ENCODE assay signal across 8 mouse cellular contexts in genomic region chr7:82869231-82870147, GRCm38 (mm10). TPM values are rescaled to one million over a fixed set of nuclear protein-coding genes. Genes with fewer than 3 reads are reported as not detected.
DNase-seq lines count a peak whose midpoint lies in the region; ATAC-seq and TF ChIP-seq lines count a peak whose summit lies in the region.

No protein-coding gene starts in this region.

- H3K4me3 ChIP-seq in forebrain, embryonic 14.5 days (ENCODE audit: low read depth, low read length), result peak overlapping the region; percentile 99

- peaks cover 29% of the 10 kb centered on the region for H3K36me3 ChIP-seq in forebrain, embryonic 14.5 days (ENCODE audit: control insufficient read depth, insufficient read depth, low read length)

- TF ChIP-seq CTCF in brain, embryonic 14.5 days (IDR thresholded peaks at IDR 0.05; ENCODE audit: borderline replicate concordance, extremely low read depth, insufficient read depth, insufficient read length), result no peak

- peaks cover 5% of the 10 kb centered on the region for H3K4me1 ChIP-seq in forebrain, embryonic 14.5 days (ENCODE audit: control insufficient read depth, insufficient read depth, low read length)

- TF ChIP-seq POLR2A in brain, embryonic 14.5 days (IDR thresholded peaks at IDR 0.05; ENCODE audit: borderline replicate concordance, extremely low read depth, insufficient read depth, insufficient read length, poor library complexity, severe bottlenecking), result no peak

- no peaks in the 10 kb centered on the region for H3K9me3 ChIP-seq in forebrain, embryonic 14.5 days (replicated peaks; ENCODE audit: control insufficient read depth, low read length)

- under 1% methylated on average over 55 of the region's 56 CpGs for WGBS in forebrain, embryonic 14.5 days

- no peaks in the 10 kb centered on the region for H3K27me3 ChIP-seq in forebrain, embryonic 14.5 days (replicated peaks; ENCODE audit: control insufficient read depth, insufficient read depth, low read length)

- peak; percentile 10 for DNase-seq in CD4-positive helper T cell, adult 2 months (ENCODE audit: low read depth, low spot score)
- DNase-seq in brain, embryonic 14.5 days (ENCODE audit: low read depth), result peak; percentile 74
- peak; percentile 56 for DNase-seq in forebrain, embryonic 14.5 days (ENCODE audit: low spot score)
- DNase-seq in heart, postnatal 4 days, result peak; percentile 42
- DNase-seq in layer of hippocampus, adult 9-11 months, result peak; percentile 36
- peak; percentile 26 to 34 for DNase-seq in lung, adult 18-20 months
- DNase-seq in ovary, postnatal 36 days (ENCODE audit: low spot score), result peak; percentile 25

- peak overlapping the region; percentile 96 for H3K4me2 ChIP-seq in forebrain, embryonic 14.5 days (ENCODE audit: low read length)

- no peak for ATAC-seq in forebrain, embryonic 14.5 days
- no peak for ATAC-seq in megakaryocyte progenitor cell, adult 5-6 weeks (replicated peaks; ENCODE audit: poor library complexity)

- H3K9ac ChIP-seq in forebrain, embryonic 14.5 days (ENCODE audit: low read length), result peak overlapping the region; percentile 100

- H3K27ac ChIP-seq in forebrain, embryonic 14.5 days (ENCODE audit: low read depth, low read length), result peak overlapping the region; percentile 100

RNA-seq across cellular contexts. Expression of gene Mex3b, which starts 2.4 kb away (rescaled TPM):
- 154 and 207 TPM in 2 replicates for polyA plus RNA-seq in brain, embryonic 14.5 days (2012; rRNA removed)
- 53.1 and 54.2 TPM in 2 replicates for polyA plus RNA-seq in forebrain, embryonic 14.5 days (2014; fragmentation: Nextera tagmentation; extraction: Ambion mirVana)
- total RNA-seq in heart, postnatal 4 days (2021), result 10 to 100 TPM; 13.4 to 14.3 TPM
- total RNA-seq in megakaryocyte progenitor cell, adult 5-6 weeks (2015), result 3.7 and 4.5 TPM in 2 replicates
- total RNA-seq in megakaryocyte progenitor cell, adult 5-6 weeks (2017), result 2.2 and 4.7 TPM in 2 replicates

Comparison
In these comparisons a context has a peak if more than half of its experiments do, and no peak if none do; other contexts are left out.
1. DNase-seq: peak in every context shown above with its lines; median percentile 74 in brain, embryonic 14.5 days; 56 in forebrain, embryonic 14.5 days; 42 in heart, postnatal 4 days; 36 in layer of hippocampus, adult 9-11 months; 30 in lung, adult 18-20 months; 25 in ovary, postnatal 36 days; 10 in CD4-positive helper T cell, adult 2 months.